In genomic region chr7:48937562-48937961, GRCm38 (mm10) we compare ENCODE assay signal across 11 mouse cellular contexts. TPM values are rescaled to one million over a fixed set of nuclear protein-coding genes. Genes with fewer than 3 reads are reported as not detected.
A peak's percentile ranks its signal among the peaks of the same experiment; 100 is the strongest.
DNase-seq lines count a peak whose midpoint lies in the region; ATAC-seq and TF ChIP-seq lines count a peak whose summit lies in the region.
"Had no signal": no experiment of that assay in that cellular context is flagged by ENCODE, and none has a peak within 500 bp of the region (broad histone marks: within the 10 kb centered on the region; RNA-seq: fewer than 3 reads in every experiment).

No protein-coding gene starts in this region.

- H3K9me3 ChIP-seq in embryonic facial prominence, embryonic 10.5 days: no peaks in the 10 kb centered on the region
- H3K9me3 ChIP-seq: forebrain, embryonic 13.5 days; neural tube, embryonic 13.5 days had no signal

- no peaks in the 10 kb centered on the region for H3K36me3 ChIP-seq in embryonic facial prominence, embryonic 10.5 days (replicated peaks)
- H3K36me3 ChIP-seq: G1E; neural tube, embryonic 13.5 days had no signal

- TF ChIP-seq POLR2A in lung, adult 2 months (IDR thresholded peaks at IDR 0.05; ENCODE audit: borderline replicate concordance, extremely low read depth, low read depth, low read length): no peak

- no peaks in the 10 kb centered on the region for H3K4me1 ChIP-seq in lung, adult 2 months (ENCODE audit: control insufficient read depth, insufficient read depth, low read length)
- no peaks in the 10 kb centered on the region for H3K4me1 ChIP-seq in embryonic facial prominence, embryonic 10.5 days
- H3K4me1 ChIP-seq: forebrain, embryonic 13.5 days; neural tube, embryonic 13.5 days had no signal

- H3K4me3 ChIP-seq in lung, adult 2 months (replicated peaks; ENCODE audit: extremely low read depth, low read depth, low read length): no peak overlapping the region
- no peak overlapping the region for H3K4me3 ChIP-seq in embryonic facial prominence, embryonic 10.5 days
- H3K4me3 ChIP-seq: forebrain, embryonic 13.5 days; neural tube, embryonic 13.5 days had no signal

- TF ChIP-seq CTCF in lung, adult 2 months (IDR thresholded peaks at IDR 0.05; ENCODE audit: insufficient read depth, low read length): no peak

- DNase-seq in lung, postnatal 25 days (ENCODE audit: low spot score): peak; percentile 10
- no peak for DNase-seq in lung, adult 2 months
- peak; percentile 73 to 78 for DNase-seq in natural killer cell, adult 2 months (ENCODE audit: low spot score in 2 of 2)
- no peak for DNase-seq in right cerebral cortex, postnatal 14 days
- no peak for DNase-seq in heart, adult 11 months
- no peak for DNase-seq in cerebellum, adult 18-20 months
- DNase-seq in embryonic facial prominence, embryonic 10.5 days (ENCODE audit: low spot score): no peak

- peaks cover 25% of the 10 kb centered on the region; the same call in 1 of the 2 replicates for H3K27me3 ChIP-seq in embryonic facial prominence, embryonic 10.5 days (replicated peaks; ENCODE audit: low read depth, poor library complexity, severe bottlenecking)

- ATAC-seq in inflammation-experienced regulatory T-cells, adult 6 months: peak; percentile 92
- ATAC-seq: forebrain, embryonic 13.5 days had no signal

- H3K27ac ChIP-seq in embryonic facial prominence, embryonic 10.5 days (replicated peaks): no peak overlapping the region
- H3K27ac ChIP-seq: forebrain, embryonic 13.5 days; neural tube, embryonic 13.5 days had no signal

- 66% methylated on average over 11 of the region's 11 CpGs for WGBS in lung, adult 2 months
- 87% methylated on average over 11 of the region's 11 CpGs for WGBS in embryonic facial prominence, embryonic 10.5 days

RNA-seq across cellular contexts. Expression of gene Nav2, which starts 29.0 kb away (rescaled TPM):
- 23.9 and 33.9 TPM in 2 replicates for polyA plus RNA-seq in lung, adult 2 months (2012; rRNA removed)
- 10 to 100 TPM; 27.1 to 51.3 (median 35.8) TPM for polyA plus RNA-seq in inflammation-experienced regulatory T-cells, adult 6 months (2017; shearing (Covaris generic))
- polyA plus RNA-seq in embryonic facial prominence, embryonic 10.5 days (2016; fragmentation: Nextera tagmentation; extraction: Ambion mirVana): 11.5 and 13.2 TPM in 2 replicates
- polyA plus RNA-seq: G1E had no signal

RNA-seq across cellular contexts. Expression of gene E2f8, which starts 56.2 kb away (rescaled TPM):
- polyA plus RNA-seq in lung, adult 2 months (2012; rRNA removed): 0.41 and 0.90 TPM in 2 replicates
- polyA plus RNA-seq in inflammation-experienced regulatory T-cells, adult 6 months (2017; shearing (Covaris generic)): 10 to 100 TPM in 1 of 3 experiments, 1 to 10 TPM in 1, under 1 TPM in 1; 0.75 to 16.1 (median 1.6) TPM
- 15.7 and 16.8 TPM in 2 replicates for polyA plus RNA-seq in embryonic facial prominence, embryonic 10.5 days (2016; fragmentation: Nextera tagmentation; extraction: Ambion mirVana)

Comparison
In these comparisons a context has a peak if more than half of its experiments do, and no peak if none do; other contexts are left out.
1. DNase-seq: peak in lung, postnatal 25 days (single experiment) and natural killer cell, adult 2 months (2 of 2); none in lung, adult 2 months (single experiment), right cerebral cortex, postnatal 14 days (single experiment), heart, adult 11 months (single experiment), cerebellum, adult 18-20 months (0 of 2) and embryonic facial prominence, embryonic 10.5 days (single experiment).